Mouse (Mus musculus) cerebellum, postnatal 36 days (tissue): ENCODE measurements around the gene Atp6ap1.

Source experiments
- DNase-seq, 2 experiments: peaks; one replicate each; pipeline ENCODE4 v3.0.0; 2021 to 2022; ENCODE audit warnings: mixed read lengths in 2 of 2

Atp6ap1 gene

DNA sequence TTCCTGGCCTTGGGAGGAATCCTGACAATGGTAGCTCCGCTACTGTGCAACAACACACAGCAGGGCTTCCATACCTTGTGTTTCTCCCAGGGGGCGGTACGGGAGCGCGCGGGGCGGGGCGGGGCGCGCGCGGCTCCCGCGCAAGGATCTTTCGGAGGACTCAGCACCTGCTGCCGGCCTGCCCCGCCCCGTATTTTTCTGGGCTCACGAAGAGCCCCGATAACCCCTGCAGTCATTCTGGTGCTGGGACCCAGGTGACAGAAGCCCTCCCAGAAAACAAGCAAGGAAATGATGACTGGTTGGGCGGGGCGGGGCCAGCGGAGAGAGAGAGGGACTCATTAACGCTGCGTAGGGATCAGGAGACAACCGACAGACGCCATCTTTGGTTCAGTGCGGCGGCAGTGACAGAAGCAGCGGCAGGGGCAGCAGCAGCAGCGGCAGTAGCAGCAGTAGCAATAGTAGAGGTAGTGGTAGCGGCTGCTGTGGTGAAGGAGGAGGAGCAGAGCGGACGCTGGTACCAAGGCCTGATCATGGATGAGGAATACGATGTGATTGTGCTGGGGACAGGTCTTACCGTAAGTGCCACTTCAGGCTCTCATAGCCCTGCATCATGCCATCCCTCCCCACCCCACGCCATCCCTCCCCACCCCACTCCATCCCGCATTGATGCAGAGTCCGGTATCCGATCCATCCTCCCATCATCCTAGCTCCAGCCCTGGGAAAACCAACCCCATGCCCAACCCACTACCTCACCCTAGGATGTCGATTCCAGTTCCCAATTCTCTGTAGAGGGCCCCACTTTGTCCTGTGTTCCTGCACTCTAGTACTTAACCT is 8.2 kb downstream of the Atp6ap1 start, which contains the start of gene Gdi1:
Gene Gdi1, plus strand, starts transcription at position 132 of the 834 bp plus-strand sequence.
- peak; percentile 72 to 76 for DNase-seq

DNA sequence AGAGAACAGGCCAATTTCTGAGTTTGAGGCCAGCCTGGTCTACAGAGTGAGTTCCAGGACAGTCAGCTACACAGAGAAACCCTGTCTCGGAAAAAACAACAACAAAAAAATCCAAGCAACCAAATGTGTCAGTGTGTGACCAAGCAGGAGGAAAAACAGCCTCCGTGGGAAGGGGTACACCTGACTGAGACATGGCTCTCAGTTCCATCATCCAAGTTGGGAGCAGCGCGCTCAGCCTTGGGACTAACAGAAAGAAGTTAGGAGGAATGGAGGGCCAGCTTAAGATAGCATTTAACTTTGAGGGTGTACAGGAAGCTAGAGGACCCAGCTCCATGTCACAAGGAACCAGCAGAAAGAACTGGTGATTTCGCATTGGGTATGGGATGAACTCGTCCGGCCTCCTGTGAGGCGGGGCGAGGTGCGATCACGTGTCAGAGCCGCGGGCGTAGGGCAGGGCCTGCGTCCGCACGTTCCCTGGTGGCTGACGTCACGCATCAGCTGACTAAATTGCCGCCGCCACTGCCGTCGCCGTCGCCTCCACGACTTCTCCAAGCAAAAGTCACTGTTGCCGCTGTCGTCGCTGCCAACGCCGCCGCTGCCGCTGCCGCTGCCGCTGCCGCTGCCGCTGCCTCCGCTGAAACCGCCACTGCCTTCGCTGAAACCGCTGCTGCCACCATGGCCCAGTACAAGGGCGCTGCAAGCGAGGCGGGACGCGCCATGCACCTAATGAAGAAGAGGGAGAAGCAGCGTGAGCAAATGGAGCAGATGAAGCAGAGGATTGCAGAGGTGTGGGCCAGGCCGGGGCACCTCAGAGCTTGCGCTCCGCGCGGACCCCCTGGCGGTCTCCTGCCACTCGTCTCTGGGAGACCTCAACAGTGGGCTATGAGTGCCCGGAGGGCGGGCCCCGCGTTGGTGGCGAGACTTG is 15.9 kb downstream of the Atp6ap1 start, which contains the start of gene Fam50a:
Gene Fam50a, plus strand, starts transcription at position 494 of the 925 bp plus-strand sequence.
- peak; percentile 80 to 88 for DNase-seq

DNA sequence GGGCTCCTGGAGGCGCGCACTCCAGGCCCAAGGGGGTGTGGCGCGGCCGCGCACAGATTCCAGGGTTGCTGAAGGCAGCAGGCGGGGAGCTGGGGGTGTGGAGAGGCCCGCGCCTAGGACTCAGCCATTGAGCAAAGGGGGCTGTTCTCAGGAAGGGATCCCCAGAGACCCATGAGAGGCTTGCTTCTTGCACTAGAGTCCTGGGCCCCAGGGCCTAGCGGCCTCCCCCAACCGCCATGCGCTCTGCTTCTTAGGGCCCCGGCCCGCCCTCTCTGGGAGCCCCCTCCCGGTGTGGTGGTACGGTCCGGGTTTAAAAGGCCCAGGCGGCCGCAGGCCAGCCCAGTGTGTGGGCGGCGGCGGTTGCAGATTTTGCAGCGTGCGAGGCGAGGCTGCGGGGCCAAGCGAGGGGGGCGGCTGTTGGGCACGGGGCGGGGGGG is 31.8 kb downstream of the Atp6ap1 start, which contains the start of gene Plxna3:
Gene Plxna3, plus strand, starts transcription at position 342 of the 437 bp plus-strand sequence.
- peak; percentile 66 to 70 for DNase-seq

DNA sequence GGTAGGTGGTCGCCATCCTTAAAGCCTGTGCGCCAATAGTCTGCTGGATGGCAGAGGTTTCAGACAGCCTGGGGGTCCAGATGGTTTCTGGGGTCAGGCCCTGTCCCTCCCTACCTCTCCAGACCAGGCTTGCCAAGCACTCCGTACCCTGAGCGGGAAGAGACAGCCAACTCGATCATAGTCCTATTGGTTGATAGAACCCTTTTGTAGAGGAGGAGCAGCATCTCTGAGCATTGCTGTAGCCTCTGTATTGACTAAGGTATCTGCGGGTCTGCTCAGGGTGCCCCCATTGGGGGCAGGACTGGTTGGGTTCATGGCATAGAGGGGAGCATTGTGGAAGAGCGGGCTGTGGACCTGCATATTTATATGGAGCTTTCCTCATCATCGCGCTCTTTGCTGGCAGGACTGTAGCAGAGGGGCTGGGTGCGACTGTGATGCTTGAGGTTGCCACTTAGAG is 32.3 kb downstream of the Atp6ap1 start:
- peak in 1 of 2 experiments; percentile 16 for DNase-seq

DNA sequence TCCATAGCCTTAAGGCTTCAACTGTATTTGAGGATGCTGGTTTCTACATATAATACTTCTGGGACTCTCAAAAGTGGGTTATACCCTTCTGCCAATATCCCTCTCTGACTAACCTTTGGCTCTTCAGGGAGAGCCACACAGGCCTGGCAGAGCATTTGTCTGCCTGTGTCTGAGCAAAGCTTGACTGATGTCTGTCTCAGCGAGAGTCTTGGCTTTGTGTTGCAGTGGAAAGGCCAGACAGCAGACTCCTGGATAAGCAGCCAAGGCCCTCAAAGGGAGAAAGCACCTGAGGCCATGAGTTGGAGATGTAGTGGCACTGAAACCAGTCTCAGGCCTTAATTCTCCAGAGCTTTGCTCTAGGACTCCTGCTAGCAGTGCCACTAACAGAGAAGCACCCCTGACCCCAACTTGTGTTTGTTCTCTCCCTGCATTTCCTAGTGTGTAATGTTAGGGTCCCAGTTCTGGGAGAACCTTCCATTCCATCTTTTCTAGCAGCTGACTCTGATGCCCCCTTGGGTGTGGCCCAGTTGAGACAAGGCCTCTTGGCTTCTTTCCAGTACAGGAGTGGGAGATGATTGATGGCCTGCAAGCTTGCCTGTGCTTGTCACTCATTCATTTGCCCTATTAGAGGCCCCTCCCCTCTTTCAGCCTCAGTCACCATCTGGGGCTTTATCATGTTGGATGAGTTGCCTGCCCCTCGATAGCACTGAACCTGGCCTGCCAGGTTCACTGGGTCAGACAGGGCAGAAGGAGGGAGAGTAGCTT is 33.5 kb downstream of the Atp6ap1 start:
- DNase-seq = peak in 1 of 2 experiments; percentile 27

DNA sequence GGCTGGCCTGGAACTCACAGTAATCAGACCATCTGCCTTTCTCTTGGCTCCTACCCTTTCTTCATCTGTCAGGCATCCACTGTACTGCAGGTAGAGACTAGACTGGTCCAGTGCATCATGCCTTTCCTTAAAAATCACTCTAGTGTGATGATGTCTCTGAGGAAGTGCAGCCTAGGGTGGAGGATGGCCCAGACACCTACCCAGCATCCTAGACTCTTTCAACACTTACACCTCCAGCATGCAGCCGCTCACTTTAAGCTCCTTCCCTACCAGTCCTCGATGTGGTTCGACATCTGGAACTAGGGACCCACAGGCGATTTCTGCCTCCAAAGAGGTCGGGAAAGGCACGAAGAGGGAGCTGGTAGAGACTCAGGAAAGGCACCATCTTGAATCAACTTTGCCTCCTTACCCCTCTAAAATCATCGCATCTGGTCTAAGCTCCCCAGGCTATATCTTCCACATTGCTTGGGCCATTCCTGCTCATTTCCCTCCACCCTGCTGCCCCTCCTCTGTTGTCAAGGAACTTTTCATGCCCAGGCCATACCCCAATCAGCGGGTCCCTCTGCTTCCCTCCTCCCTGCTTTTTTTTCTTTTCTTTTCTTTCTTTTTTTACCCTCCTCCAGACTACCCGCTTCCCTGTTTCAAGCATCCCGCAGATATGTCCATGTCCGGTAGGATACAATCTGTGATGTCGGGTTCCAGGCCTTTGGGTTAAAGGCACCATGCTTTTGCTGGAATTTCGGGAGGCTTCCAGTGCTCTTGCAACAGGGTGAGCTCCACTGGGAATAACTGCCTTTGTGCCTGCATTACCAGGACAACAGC is 56.0 kb downstream of the Atp6ap1 start:
- DNase-seq = no peak

DNA sequence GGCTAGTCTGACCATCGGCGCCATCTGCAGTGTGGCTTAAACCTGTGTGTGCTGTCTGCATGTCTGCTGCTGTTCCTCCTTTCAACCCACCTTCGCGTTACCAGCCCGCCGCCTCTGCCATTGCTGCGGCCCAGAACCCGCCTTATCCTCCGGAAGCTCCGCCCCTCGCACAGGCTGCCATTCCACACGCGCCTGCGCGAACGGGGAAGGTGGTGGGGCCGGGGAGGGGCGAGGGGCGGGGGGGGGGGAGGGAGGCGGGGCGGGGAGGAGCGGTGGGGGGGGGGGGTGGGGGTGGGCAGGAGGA is 56.5 kb downstream of the Atp6ap1 start, which contains the start of gene Lage3:
Gene Lage3, minus strand, starts transcription at position 152 of the 304 bp plus-strand sequence.
- DNase-seq = peak; percentile 78 to 82
